Mouse (Mus musculus): ENCODE results near the gene 9430015G10Rik. TPM values are rescaled to one million over a fixed set of nuclear protein-coding genes. Genes with fewer than 3 reads are reported as not detected.

9430015G10Rik gene
- total RNA-seq, 2 experiments from 2014 or later, result 38.2 to 43.3 TPM

- ATAC-seq (replicated peaks; ENCODE audit: low FRiP score, low TSS enrichment, poor library complexity, severe bottlenecking), result no peak
Measured at GRCm38 (mm10) chr4:156093758-156094157, 16.0 kb upstream of the 9430015G10Rik start.

- no peak for ATAC-seq (replicated peaks; ENCODE audit: low FRiP score, low TSS enrichment, poor library complexity, severe bottlenecking)
Measured at GRCm38 (mm10) chr4:156096191-156096590, 13.6 kb upstream of the 9430015G10Rik start.

GRCm38 (mm10) chr4:156097770-156098366, 11.9 kb upstream of the 9430015G10Rik start:
- ATAC-seq (replicated peaks; ENCODE audit: low FRiP score, low TSS enrichment, poor library complexity, severe bottlenecking), result no peak

GRCm38 (mm10) chr4:156099427-156099826, 10.4 kb upstream of the 9430015G10Rik start:
- ATAC-seq (replicated peaks; ENCODE audit: low FRiP score, low TSS enrichment, poor library complexity, severe bottlenecking), result no peak

- ATAC-seq (replicated peaks; ENCODE audit: low FRiP score, low TSS enrichment, poor library complexity, severe bottlenecking), result no peak
Measured at GRCm38 (mm10) chr4:156100501-156100900, 9.3 kb upstream of the 9430015G10Rik start.

GRCm38 (mm10) chr4:156101481-156101903, 8.3 kb upstream of the 9430015G10Rik start:
- ATAC-seq (replicated peaks; ENCODE audit: low FRiP score, low TSS enrichment, poor library complexity, severe bottlenecking), result no peak

- no peak for ATAC-seq (replicated peaks; ENCODE audit: low FRiP score, low TSS enrichment, poor library complexity, severe bottlenecking)
Measured at GRCm38 (mm10) chr4:156103342-156103741, 6.4 kb upstream of the 9430015G10Rik start.

GRCm38 (mm10) chr4:156108606-156109546, 906 bp upstream of the 9430015G10Rik start:
- peak; percentile 30 for ATAC-seq (replicated peaks; ENCODE audit: low FRiP score, low TSS enrichment, poor library complexity, severe bottlenecking)

GRCm38 (mm10) chr4:156124077-156124476, 14.3 kb downstream of the 9430015G10Rik start:
- no peak for ATAC-seq (replicated peaks; ENCODE audit: low FRiP score, low TSS enrichment, poor library complexity, severe bottlenecking)

- no peak for ATAC-seq (replicated peaks; ENCODE audit: low FRiP score, low TSS enrichment, poor library complexity, severe bottlenecking)
Measured at GRCm38 (mm10) chr4:156125393-156125792, 15.6 kb downstream of the 9430015G10Rik start.

GRCm38 (mm10) chr4:156126841-156127240, 17.1 kb downstream of the 9430015G10Rik start:
- no peak for ATAC-seq (replicated peaks; ENCODE audit: low FRiP score, low TSS enrichment, poor library complexity, severe bottlenecking)

GRCm38 (mm10) chr4:156128746-156129145, 19.0 kb downstream of the 9430015G10Rik start:
- ATAC-seq (replicated peaks; ENCODE audit: low FRiP score, low TSS enrichment, poor library complexity, severe bottlenecking), result no peak

GRCm38 (mm10) chr4:156130436-156130835, 20.7 kb downstream of the 9430015G10Rik start, which contains the start of gene Rnf223:
Rnf223 (plus strand) TSS chr4:156130513.
- no peak for ATAC-seq (replicated peaks; ENCODE audit: low FRiP score, low TSS enrichment, poor library complexity, severe bottlenecking)

GRCm38 (mm10) chr4:156130940-156131339, 21.2 kb downstream of the 9430015G10Rik start:
- no peak for ATAC-seq (replicated peaks; ENCODE audit: low FRiP score, low TSS enrichment, poor library complexity, severe bottlenecking)

- no peak for ATAC-seq (replicated peaks; ENCODE audit: low FRiP score, low TSS enrichment, poor library complexity, severe bottlenecking)
Measured at GRCm38 (mm10) chr4:156133334-156133733, 23.6 kb downstream of the 9430015G10Rik start.

GRCm38 (mm10) chr4:156133943-156134605, 24.3 kb downstream of the 9430015G10Rik start:
- ATAC-seq (replicated peaks; ENCODE audit: low FRiP score, low TSS enrichment, poor library complexity, severe bottlenecking), result no peak

GRCm38 (mm10) chr4:156135112-156135511, 25.3 kb downstream of the 9430015G10Rik start:
- no peak for ATAC-seq (replicated peaks; ENCODE audit: low FRiP score, low TSS enrichment, poor library complexity, severe bottlenecking)

- ATAC-seq (replicated peaks; ENCODE audit: low FRiP score, low TSS enrichment, poor library complexity, severe bottlenecking), result no peak
Measured at GRCm38 (mm10) chr4:156135801-156136200, 26.0 kb downstream of the 9430015G10Rik start.

- no peak; the same call in 1 of the 2 replicates for ATAC-seq (replicated peaks; ENCODE audit: low FRiP score, low TSS enrichment, poor library complexity, severe bottlenecking)
Measured at GRCm38 (mm10) chr4:156136285-156137100, 26.7 kb downstream of the 9430015G10Rik start.
